Mouse (Mus musculus): Measurements from ENCODE around the gene Fastkd5.

DNA sequence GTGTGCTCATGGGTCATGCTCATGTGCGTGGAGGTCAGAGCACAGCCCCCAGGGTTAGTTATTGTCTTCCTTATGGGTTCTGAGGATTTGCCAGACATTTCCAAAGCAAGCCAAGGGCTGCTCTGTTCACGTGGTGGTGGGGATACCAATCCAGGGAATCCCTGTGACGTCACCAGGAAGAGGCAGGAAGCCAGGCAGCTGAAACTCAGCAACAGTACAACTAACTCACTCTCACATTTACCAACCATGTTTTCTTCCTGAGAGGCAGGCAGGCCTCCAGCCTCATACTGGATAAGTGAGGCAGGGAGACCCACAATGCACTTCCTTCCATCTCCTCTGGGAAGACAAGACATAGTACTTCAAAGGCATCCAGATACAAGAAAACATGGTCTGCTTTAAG is 31.4 kb downstream of the Fastkd5 start:
- no peak for TF ChIP-seq CTCF (IDR thresholded peaks at IDR 0.05; ENCODE audit: control insufficient read depth, insufficient read depth, insufficient replicate concordance, low read depth, low read length)
- no peak for TF ChIP-seq POLR2A (IDR thresholded peaks at IDR 0.05; ENCODE audit: control insufficient read depth, low read depth, low read length)

All from testis, adult 2 months (tissue).